Mouse (Mus musculus) megakaryocyte-erythroid progenitor cell, adult 5-6 weeks (primary cell): ENCODE data around the gene Tspan5. TPM values are rescaled to one million over a fixed set of nuclear protein-coding genes. Genes with fewer than 3 reads are reported as not detected.

Experiments used
- ATAC-seq: replicated peaks from 2 replicates; pipeline ENCODE4 v1.8.0; 2016; ENCODE audit warnings: mild to moderate bottlenecking, inconsistent platforms; ENCODE audit not compliant: severe bottlenecking, poor library complexity, low FRiP score, low TSS enrichment
- total RNA-seq, 2 experiments: library from RNA; stranded (forward) in 1 of 2; stranded (reverse) in 1 of 2; fragments of 200-1000, 215-1000 nt in 1 of 2; fragments of >200 nt in 1 of 2; fragmentation: Nextera tagmentation in 1 of 2; gene quantifications; 2 replicates each; pipeline ENCODE4 v1.2.3; 2014 to 2017

Gene Tspan5
- total RNA-seq, 2 experiments from 2014 or later, result 1.8 to 7.5 TPM

DNA sequence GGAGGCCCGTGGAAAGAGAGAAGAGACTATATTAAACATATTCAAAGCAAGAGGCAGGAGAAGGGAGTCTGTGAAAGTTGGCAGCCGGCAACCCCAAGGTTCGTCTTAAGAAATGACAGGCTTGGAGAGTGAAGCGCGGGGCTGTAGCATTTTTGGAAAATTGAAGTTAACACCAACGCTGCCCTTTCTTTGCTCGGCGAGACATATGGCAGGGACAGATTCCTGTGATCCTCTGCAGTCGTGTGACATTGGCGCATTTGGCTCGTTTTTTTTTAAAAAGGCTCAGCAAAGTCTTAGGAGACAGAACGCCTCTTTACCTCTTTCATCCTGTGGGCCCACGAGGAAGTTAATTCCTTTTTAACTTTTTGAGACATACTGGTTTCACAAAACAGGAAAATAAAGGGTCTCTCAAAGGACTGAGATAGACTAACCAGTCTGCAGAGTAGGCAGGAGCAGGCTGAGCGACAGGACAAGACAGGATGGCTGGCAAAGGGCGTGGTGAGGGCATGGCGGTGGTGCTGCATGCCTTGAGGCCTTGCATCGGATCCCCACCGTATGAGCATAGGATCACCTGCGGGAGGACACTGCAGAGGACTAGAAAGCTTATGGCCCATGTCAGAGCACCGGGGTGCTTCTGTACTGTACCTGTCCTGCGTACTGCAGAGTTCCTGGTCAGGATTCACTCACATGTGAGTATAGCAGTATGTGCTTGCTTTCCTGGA is 60.9 kb downstream of the Tspan5 start:
- ATAC-seq, result no peak

GRCm38 (mm10) chr3:138803444-138804085 is 61.6 kb downstream of the Tspan5 start:
- no peak for ATAC-seq

GRCm38 (mm10) chr3:138804104-138805048 is 62.4 kb downstream of the Tspan5 start:
- ATAC-seq, result no peak

DNA sequence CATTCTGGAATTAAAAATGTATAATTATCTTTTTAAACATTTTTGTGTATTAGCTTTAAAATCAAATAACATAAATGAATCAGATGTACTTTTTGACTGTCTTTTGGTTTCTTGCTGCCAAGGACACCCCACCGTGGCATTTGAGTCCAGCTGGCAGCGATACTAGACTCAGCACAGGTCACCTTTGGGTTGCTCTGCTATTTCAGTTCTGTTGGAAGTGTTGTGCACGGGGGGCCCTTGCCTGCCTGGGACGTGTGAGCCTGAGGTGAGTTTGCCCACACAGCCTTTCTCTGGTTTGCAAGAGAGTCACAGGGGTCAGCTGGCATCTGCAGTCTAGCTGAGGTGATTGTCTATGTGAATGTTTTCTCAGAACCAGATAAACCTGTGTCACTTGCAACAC is 65.8 kb downstream of the Tspan5 start:
- no peak for ATAC-seq

- ATAC-seq, result no peak
Observed at GRCm38 (mm10) chr3:138809509-138809908, 67.5 kb downstream of the Tspan5 start.

GRCm38 (mm10) chr3:138812565-138812964 is 70.6 kb downstream of the Tspan5 start:
- no peak for ATAC-seq

- ATAC-seq, result no peak
Observed at GRCm38 (mm10) chr3:138813139-138813810, 71.3 kb downstream of the Tspan5 start.

GRCm38 (mm10) chr3:138814457-138814856 is 72.5 kb downstream of the Tspan5 start:
- ATAC-seq, result no peak

DNA sequence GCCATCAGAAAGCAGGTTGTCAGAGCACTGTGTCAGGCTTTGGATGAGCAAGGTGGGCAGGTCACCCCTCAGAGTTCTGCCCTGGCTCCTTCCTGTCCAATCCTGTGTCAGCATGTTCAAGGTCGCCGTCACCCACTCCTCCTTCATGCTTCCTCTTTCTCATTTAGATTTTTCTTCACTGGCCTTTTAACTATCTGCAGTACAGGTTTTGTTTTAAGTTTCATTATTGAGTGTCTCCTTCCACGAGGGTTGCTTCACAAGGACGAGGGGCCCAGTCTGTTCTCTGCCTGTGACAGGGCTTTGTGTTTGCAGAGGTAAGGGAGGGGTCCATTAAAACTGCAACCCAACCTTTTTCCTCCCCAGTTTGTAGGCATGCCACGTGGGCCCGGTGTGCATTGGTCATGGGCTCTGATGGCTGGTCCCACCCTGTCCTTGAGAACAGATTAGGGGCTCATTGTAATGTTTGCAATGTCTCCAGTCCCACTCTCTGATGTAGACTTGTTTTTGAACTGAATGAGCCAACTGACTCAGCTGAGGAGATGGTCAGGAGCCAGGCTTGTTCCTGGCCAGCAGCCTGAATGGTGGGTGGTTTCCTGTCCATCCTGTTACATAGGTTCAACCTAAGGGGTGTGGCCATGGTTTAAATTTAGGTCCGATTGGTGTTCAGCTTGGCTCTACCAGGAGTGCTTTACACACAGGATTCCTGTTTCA is 73.3 kb downstream of the Tspan5 start:
- no peak for ATAC-seq

DNA sequence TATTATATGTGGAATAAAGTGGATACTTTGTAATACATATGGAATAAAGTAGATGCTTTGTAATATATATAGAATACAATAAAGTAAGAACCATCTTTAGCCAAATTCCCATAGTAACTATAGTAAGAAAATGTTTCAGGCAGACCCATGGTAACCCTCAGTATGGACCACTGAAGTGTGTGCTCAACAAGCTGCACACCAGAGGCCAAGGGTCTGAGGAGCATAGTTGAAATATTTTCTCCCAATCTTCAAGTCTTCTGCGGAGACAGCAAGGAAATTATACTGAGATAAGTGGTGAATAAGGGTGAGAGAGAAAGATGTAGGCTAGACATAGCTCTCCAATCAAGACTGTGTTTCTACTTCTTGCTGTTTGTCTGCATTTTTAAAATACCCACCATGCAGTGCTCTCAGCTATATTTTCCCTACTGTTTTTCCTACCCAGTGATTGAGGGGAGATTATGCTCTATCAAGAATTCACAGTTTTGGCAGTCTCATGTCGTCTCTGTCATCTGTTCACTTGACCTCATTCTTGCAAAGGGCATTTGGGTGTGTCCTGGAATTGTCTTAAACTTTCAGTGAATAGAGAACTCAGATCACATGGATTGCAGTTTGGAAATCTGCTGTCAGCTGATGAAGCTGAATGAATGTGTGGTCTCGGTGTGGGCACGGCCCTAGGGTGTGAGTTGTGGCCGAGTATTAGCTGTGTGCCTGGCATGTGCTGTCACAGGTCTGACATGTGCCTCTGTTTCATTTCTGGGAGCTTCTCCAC is 75.1 kb downstream of the Tspan5 start:
- no peak for ATAC-seq

GRCm38 (mm10) chr3:138819862-138820261 is 77.9 kb downstream of the Tspan5 start:
- no peak for ATAC-seq

DNA sequence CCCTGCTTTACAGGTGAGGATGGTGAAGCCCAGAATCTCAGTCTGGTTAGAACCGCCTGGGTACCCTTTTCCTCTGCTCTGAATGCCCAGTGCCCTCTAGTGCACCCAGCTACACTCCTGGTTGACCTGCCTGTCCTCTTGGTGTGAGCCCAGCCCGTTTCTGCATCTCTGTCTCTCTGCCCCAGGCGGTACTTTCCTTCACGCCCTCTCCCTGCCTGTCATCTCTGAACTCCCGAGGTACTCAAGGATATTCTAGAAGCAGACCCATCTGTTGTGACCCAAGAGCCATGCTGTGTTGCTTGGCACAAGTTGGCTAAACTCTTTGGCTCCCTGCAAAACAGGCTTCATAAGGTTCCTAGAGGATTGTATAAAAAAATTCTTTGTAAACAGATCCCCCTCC is 78.3 kb downstream of the Tspan5 start:
- no peak for ATAC-seq

DNA sequence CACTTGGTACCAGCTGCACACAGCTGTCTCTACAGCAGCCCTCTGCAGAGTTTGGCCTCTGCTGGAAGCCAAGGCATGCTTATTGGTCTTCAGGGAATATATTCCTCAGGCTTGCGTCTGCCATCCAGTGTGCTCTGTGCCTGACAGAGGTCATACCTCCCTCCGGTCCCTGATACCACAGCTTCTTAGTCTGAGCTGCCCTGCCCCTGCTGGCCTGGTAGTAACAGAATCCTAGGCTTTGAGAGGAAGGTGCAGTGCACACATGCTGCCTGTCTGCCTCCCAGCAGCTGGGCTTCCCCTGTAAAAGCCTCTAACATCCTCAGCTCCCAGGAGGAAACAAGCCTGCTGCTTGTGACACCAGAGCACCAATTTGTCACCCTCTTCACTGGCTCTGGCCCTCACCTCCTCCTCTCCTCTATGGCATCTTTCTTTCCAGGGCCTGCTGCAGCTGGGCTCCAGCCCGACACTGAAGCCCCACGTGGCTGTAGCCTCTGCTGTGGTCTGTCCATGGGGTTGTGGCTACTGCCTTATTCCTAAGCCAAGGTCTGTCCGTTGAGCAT is 80.0 kb downstream of the Tspan5 start:
- no peak for ATAC-seq

DNA sequence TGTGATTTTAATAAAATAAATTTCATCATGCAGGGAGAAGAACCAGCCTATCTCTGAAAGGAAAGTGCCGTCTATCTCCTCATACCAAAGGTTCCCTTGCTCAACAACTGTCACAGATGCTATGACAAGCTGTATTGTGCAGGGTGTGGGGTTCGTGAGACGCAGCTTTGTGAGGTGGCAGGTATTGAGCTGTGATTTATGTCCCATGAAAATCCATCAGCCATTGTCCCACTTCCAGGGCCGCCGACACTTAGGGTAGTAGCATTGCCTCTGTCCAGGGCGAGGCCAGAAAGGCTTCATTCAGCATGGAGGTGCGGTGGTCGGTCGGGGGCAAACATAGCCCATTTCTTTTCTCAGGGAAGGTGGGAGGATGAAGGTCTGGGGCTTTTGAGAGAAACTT is 81.9 kb downstream of the Tspan5 start:
- no peak for ATAC-seq

GRCm38 (mm10) chr3:138825296-138825695 is 83.3 kb downstream of the Tspan5 start:
- 0 out of 2 replicates have a peak, but pooled peaks have one; percentile 18 for ATAC-seq

DNA sequence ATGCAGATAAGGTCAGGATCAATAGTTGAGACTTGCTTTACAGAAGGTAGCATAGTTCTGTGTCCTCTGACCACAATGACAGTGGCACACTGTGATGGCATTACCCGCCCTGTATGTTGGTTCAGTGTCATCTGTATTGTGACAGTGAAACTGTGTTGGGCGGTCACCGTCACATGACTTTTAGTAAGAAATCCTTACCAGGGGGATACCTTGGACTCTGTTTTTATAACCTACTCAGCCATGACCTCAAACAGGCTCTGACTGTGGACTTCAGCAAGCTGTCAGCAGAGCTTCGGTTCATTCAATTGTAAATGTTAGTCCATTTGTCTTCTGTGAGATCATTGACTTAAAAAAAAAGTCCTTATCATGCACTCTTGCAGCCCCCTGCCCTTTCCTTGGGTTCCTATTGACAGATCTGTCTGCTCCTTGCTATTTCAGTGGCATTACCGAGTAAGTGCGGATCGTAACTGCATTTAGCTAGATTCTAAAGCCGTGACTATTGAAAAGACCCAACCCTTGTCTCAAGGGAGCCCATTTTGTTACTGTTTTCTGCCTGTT is 84.3 kb downstream of the Tspan5 start:
- ATAC-seq, result no peak

GRCm38 (mm10) chr3:138832827-138833517 is 91.0 kb downstream of the Tspan5 start:
- no peak for ATAC-seq
